Mouse (Mus musculus) embryonic facial prominence, embryonic 14.5 days (tissue): ENCODE measurements around the gene Ccdc57. TPM values are rescaled to one million over a fixed set of nuclear protein-coding genes. Genes with fewer than 3 reads are reported as not detected.
"Not testable (repeated sequence)": the region's sequence is repeated elsewhere in the genome, so short reads cannot be mapped to it uniquely, and the experiment has no call there.

ENCODE experiments used
- ATAC-seq: fragments of 200-750 bp; cut with Nextera tagmentation; 2 replicates; pipeline ENCODE4 v1.8.0; 2017; ENCODE audit warnings: low read depth, moderate number of reproducible peaks, moderate TSS enrichment
- DNase-seq: peaks from one replicate; pipeline ENCODE4 v3.0.0-alpha.2; 2015; ENCODE audit warnings: low spot score
- H3K27ac ChIP-seq: fragments of 300-500 bp; sonication (generic); replicated peaks from 2 replicates; pipeline ENCODE4 v1.5.1; 2014; ENCODE audit warnings: low read depth, mild to moderate bottlenecking, low read length, moderate library complexity
- H3K27me3 ChIP-seq: fragments of 300-500 bp; sonication (generic); replicated peaks from 2 replicates; pipeline ENCODE4 v1.6.1; 2014; ENCODE audit warnings: low read length; ENCODE audit not compliant: control insufficient read depth, insufficient read depth
- H3K36me3 ChIP-seq: fragments of 300-500 bp; sonication (generic); 2 replicates; pipeline ENCODE4 v1.6.1; 2014; ENCODE audit warnings: low read length, mixed read lengths; ENCODE audit not compliant: control insufficient read depth, insufficient read depth
- H3K4me1 ChIP-seq: fragments of 300-500 bp; sonication (generic); 2 replicates; pipeline ENCODE4 v1.6.1; 2014; ENCODE audit warnings: antibody characterized with exemption, low read length; ENCODE audit not compliant: control insufficient read depth, insufficient read depth
- H3K4me2 ChIP-seq: fragments of 300-500 bp; sonication (generic); 2 replicates; pipeline ENCODE4 v1.6.1; 2014; ENCODE audit warnings: low read depth, mild to moderate bottlenecking, low read length, moderate library complexity, mixed read lengths
- H3K4me3 ChIP-seq: fragments of 300-500 bp; sonication (generic); 2 replicates; pipeline ENCODE4 v1.5.1; 2014; ENCODE audit warnings: low read depth, mild to moderate bottlenecking, low read length
- H3K9ac ChIP-seq: fragments of 300-500 bp; sonication (generic); 2 replicates; pipeline ENCODE4 v1.6.1; 2014; ENCODE audit warnings: low read depth, mild to moderate bottlenecking, low read length, moderate library complexity, mixed read lengths
- H3K9me3 ChIP-seq: fragments of 300-500 bp; sonication (generic); 2 replicates; pipeline ENCODE4 v1.6.1; 2016; ENCODE audit warnings: low read length; ENCODE audit not compliant: control insufficient read depth
- WGBS: fragments of 180-500 bp; shearing (Covaris S2); extraction: QIAGEN DNeasy Blood & Tissue Kit; methylation state at CpG from one replicate; pipeline ENCODE4 v1.1.7; 2014; 5-methylcytosine and 5-hydroxymethylcytosine counted together
- polyA plus RNA-seq: library from polyadenylated mRNA; unstranded; fragments of >200 nt; fragmentation: Nextera tagmentation; extraction: Ambion mirVana; gene quantifications from 2 replicates; pipeline ENCODE4 v1.2.1, GENCODE M21; 2014

The Ccdc57 gene
- polyA plus RNA-seq, 1 experiment from 2014 or later: 4.6 TPM

GRCm38 (mm10) chr11:120844329-120844728 is 88.3 kb downstream of the Ccdc57 start:
- Histone ChIP-seq H3K9ac (no peak overlapping the region), H3K27me3 (no peaks in the 10 kb centered on the region), H3K27ac (no peak overlapping the region), H3K4me1 (no peaks in the 10 kb centered on the region), H3K36me3 (no peaks in the 10 kb centered on the region), H3K9me3 (no peaks in the 10 kb centered on the region), H3K4me3 (no peak overlapping the region), H3K4me2 (no peak overlapping the region)
- DNase-seq: no peak
- 91% methylated on average over 4 of the region's 4 CpGs for WGBS
- no peak for ATAC-seq

DNA sequence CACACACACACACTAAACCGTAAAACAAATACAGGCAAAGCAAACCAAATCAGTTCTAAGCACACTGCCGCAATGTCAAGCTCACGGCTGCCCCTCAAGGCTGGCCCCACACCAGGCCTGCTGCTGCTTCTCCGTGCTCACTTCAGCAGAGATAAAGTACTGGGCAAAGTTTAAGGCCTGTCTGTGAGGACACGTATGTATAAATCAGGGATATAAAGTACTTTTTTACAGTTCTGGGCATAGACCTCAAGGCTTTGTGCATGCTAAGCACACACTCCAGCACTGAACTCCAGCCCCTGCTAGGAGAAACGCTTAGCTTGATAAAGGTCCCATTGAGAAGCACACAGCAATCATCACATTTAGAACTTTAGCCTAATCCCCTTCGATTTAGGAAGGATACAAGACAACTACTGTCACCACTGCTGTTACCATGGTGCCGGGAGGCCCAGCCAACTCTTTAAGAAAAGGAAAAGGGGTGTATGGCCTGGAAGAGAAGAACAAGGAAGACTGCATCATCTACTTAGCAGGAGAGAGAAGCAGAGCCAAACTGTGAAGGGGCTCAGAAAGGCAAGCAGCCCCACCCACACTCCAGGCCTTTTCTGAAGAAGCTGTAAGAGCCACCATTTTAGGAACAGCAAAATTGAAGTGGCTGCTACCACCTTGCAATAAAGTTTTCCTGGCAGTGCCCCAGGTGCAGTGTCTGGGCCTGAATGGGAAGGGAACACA is 99.0 kb downstream of the Ccdc57 start:
- Histone ChIP-seq H3K9ac (0 out of 2 replicates have a peak overlapping the region, but pooled peaks have one; percentile 30), H3K4me3 (no peak overlapping the region), H3K4me1 (no peaks in the 10 kb centered on the region), H3K27me3 (no peaks in the 10 kb centered on the region), H3K9me3 (no peaks in the 10 kb centered on the region), H3K27ac (peak overlapping the region; percentile 55), H3K4me2 (no peak overlapping the region), H3K36me3 (no peaks in the 10 kb centered on the region)
- DNase-seq (peak; percentile 50), ATAC-seq (peak; percentile 68; the same call in 1 of the 2 replicates)
- 51% methylated on average over 8 of the region's 8 CpGs for WGBS

DNA sequence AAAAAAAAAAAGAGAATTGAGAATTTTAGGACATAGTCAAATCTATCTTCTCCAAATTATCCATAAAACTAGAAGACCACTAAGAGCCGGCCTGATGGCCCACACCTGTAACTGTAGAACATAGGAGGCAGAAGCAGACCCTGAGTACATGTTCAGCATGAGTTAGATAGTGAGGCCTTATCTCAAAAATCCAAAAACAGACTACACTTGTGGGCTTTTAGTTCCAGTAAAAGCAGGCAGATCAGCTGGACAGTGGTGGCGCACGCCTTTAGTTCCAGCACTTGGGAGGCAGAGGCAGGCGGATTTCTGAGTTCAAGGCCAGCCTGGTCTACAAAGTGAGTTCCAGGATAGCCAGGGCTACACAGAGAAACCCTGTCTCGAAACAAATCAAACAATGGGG is 99.7 kb downstream of the Ccdc57 start:
- not testable (repeated sequence) for ATAC-seq, DNase-seq, H3K9ac ChIP-seq, H3K9me3 ChIP-seq, H3K27ac ChIP-seq, H3K4me3 ChIP-seq, H3K4me1 ChIP-seq, H3K4me2 ChIP-seq, H3K27me3 ChIP-seq, H3K36me3 ChIP-seq
- WGBS: 94% methylated on average over 5 of the region's 5 CpGs

GRCm38 (mm10) chr11:120831659-120832440 is 100.8 kb downstream of the Ccdc57 start:
- Histone ChIP-seq H3K36me3 (no peaks in the 10 kb centered on the region), H3K4me1 (no peaks in the 10 kb centered on the region), H3K4me3 (no peak overlapping the region), H3K4me2 (no peak overlapping the region), H3K27me3 (no peaks in the 10 kb centered on the region), H3K27ac (no peak overlapping the region), H3K9me3 (no peaks in the 10 kb centered on the region), H3K9ac (no peak overlapping the region)
- DNase-seq (no peak), ATAC-seq (no peak)
- WGBS: 84% methylated on average over 3 of the region's 3 CpGs

DNA sequence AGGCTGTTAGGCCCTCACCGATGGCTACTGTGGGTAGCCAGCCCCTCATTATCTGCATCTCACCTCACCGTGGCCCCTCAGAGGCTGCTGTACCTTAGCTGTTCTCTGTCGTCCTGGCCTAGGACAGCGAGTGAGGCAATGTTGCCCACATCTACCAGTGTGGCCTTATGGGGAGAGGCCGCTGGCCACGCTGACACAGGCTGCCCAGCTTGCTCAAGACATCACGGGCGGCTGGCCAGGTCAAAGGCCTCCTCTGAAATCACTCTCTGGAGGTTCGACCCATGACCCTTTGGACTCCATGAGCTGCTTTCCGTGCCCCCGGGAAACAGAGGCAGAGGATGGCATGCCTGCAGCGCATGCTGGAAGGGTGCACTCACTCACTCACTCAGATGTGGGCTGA is 102.0 kb downstream of the Ccdc57 start:
- Histone ChIP-seq H3K4me3 (no peak overlapping the region), H3K9ac (no peak overlapping the region), H3K9me3 (no peaks in the 10 kb centered on the region), H3K27ac (no peak overlapping the region), H3K36me3 (peaks cover 9% of the 10 kb centered on the region; the same call in 1 of the 2 replicates), H3K27me3 (no peaks in the 10 kb centered on the region), H3K4me2 (no peak overlapping the region), H3K4me1 (peaks cover under 1% of the 10 kb centered on the region; the same call in 1 of the 2 replicates)
- 76% methylated on average over 12 of the region's 12 CpGs for WGBS
- no peak for ATAC-seq
- DNase-seq: no peak

- Histone ChIP-seq H3K27me3 (no peaks in the 10 kb centered on the region), H3K4me2 (no peak overlapping the region), H3K4me1 (peaks cover 8% of the 10 kb centered on the region), H3K27ac (no peak overlapping the region), H3K9me3 (no peaks in the 10 kb centered on the region), H3K36me3 (peaks cover 9% of the 10 kb centered on the region; the same call in 1 of the 2 replicates), H3K4me3 (no peak overlapping the region), H3K9ac (no peak overlapping the region)
- DNase-seq: no peak
- 82% methylated on average over 10 of the region's 10 CpGs for WGBS
- no peak for ATAC-seq
Observed at GRCm38 (mm10) chr11:120829757-120830532, 102.7 kb downstream of the Ccdc57 start.

DNA sequence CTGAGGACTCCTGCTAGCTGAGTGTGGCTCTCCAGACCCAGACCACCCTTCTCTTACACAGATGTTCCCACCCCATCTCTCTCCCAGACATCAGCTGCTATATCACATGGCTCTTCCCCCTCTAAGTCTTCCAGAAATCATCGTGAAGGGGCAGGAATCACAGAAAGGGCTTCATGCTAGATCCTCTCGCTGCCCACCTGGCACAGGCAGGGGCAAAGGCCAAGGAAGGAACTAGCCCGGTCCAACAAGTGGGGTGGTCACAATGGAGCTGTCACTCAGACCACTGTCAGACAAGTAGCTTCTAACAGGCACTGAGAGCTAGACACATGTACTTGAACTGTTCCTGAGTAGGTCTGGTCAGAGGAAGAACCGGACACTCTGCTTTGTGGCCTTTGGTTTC is 104.3 kb downstream of the Ccdc57 start:
- no peak overlapping the region for H3K4me3 ChIP-seq
- H3K9me3 ChIP-seq: no peaks in the 10 kb centered on the region
- H3K4me2 ChIP-seq: no peak overlapping the region
- peaks cover 9% of the 10 kb centered on the region for H3K4me1 ChIP-seq
- peaks cover 9% of the 10 kb centered on the region; the same call in 1 of the 2 replicates for H3K36me3 ChIP-seq
- ATAC-seq: no peak
- no peak overlapping the region for H3K27ac ChIP-seq
- no peak overlapping the region for H3K9ac ChIP-seq
- WGBS: 80% methylated on average over 4 of the region's 4 CpGs
- no peaks in the 10 kb centered on the region for H3K27me3 ChIP-seq
- DNase-seq: no peak
